Mouse (Mus musculus) kidney, postnatal 0 days (tissue): ENCODE measurements around the gene Mier3. TPM values are rescaled to one million over a fixed set of nuclear protein-coding genes. Genes with fewer than 3 reads are reported as not detected.

Experiments used
- ATAC-seq: fragments of 200-750 bp; cut with Nextera tagmentation; replicated peaks from 2 replicates; pipeline ENCODE4 v1.8.0; 2017; ENCODE audit warnings: low read depth, moderate number of reproducible peaks, moderate TSS enrichment, moderate library complexity; ENCODE audit not compliant: low FRiP score
- DNase-seq: peaks from one replicate; pipeline ENCODE4 v3.0.0-alpha.2; 2016; ENCODE audit warnings: low spot score
- H3K27ac ChIP-seq: fragments of 300-500 bp; sonication (generic); 2 replicates; pipeline ENCODE4 v1.5.1; 2014; ENCODE audit warnings: mild to moderate bottlenecking
- H3K27me3 ChIP-seq: fragments of 300-500 bp; sonication (generic); 2 replicates; pipeline ENCODE4 v1.6.1; 2014; ENCODE audit warnings: low read length, mixed read lengths; ENCODE audit not compliant: insufficient read depth
- H3K36me3 ChIP-seq: fragments of 300-500 bp; sonication (generic); 2 replicates; pipeline ENCODE4 v1.6.1; 2014; ENCODE audit warnings: low read length, mixed read lengths; ENCODE audit not compliant: insufficient read depth
- H3K4me1 ChIP-seq: fragments of 300-500 bp; sonication (generic); replicated peaks from 2 replicates; pipeline ENCODE4 v1.6.1; 2014; ENCODE audit warnings: antibody characterized with exemption, low read length, mixed read lengths; ENCODE audit not compliant: insufficient read depth
- H3K4me2 ChIP-seq: fragments of 300-500 bp; sonication (generic); 2 replicates; pipeline ENCODE4 v1.6.1; 2014; ENCODE audit warnings: mild to moderate bottlenecking, low read length, moderate library complexity, mixed read lengths
- H3K4me3 ChIP-seq: fragments of 300-500 bp; sonication (generic); replicated peaks from 2 replicates; pipeline ENCODE4 v1.5.1; 2014; ENCODE audit warnings: low read depth, low read length
- H3K9ac ChIP-seq: fragments of 300-500 bp; sonication (generic); 2 replicates; pipeline ENCODE4 v1.6.1; 2014; ENCODE audit warnings: low read depth, low read length
- H3K9me3 ChIP-seq: fragments of 300-500 bp; sonication (generic); replicated peaks from 2 replicates; pipeline ENCODE4 v1.6.1; 2016; ENCODE audit warnings: low read length, inconsistent platforms, mixed read lengths
- CTCF ChIP-seq: IDR thresholded peaks from 2 replicates; pipeline ENCODE4 v1.5.1; 2016; ENCODE audit warnings: antibody characterized with exemption, low read depth, mild to moderate bottlenecking, moderate library complexity
- WGBS: fragments of 180-500 bp; shearing (Covaris S2); extraction: QIAGEN DNeasy Blood & Tissue Kit; methylation state at CpG from one replicate; pipeline ENCODE4 v1.1.7; 2014; 5-methylcytosine and 5-hydroxymethylcytosine counted together
- polyA plus RNA-seq: library from polyadenylated mRNA; unstranded; fragments of >200 nt; fragmentation: Nextera tagmentation; extraction: Ambion mirVana; gene quantifications from 2 replicates; pipeline ENCODE4 v1.2.1, GENCODE M21; 2015

Gene Mier3
- polyA plus RNA-seq, result 14.8 TPM in 2 replicates

- DNase-seq (no peak), ATAC-seq (no peak)
- Histone ChIP-seq H3K9ac (no peak within 1 kb of the TSS), H3K27ac (no peak within 1 kb of the TSS), H3K4me2 (no peak within 1 kb of the TSS), H3K27me3 (no peaks in the 10 kb centered on the region), H3K36me3 (no peaks in the 10 kb centered on the region), H3K4me3 (no peak within 1 kb of the TSS), H3K9me3 (no peaks in the 10 kb centered on the region), H3K4me1 (peaks cover 5% of the 10 kb centered on the region; the same call in 1 of the 2 replicates)
- no peak for TF ChIP-seq CTCF
- 88% methylated on average over 4 of the region's 4 CpGs for WGBS
Observed at GRCm38 (mm10) chr13:111680679-111681078, at the start of gene Mier3. Mier3 (plus strand) TSS chr13:111680979.

GRCm38 (mm10) chr13:111634163-111635160, 46.3 kb upstream of the Mier3 start:
- Histone ChIP-seq H3K9ac (no peak overlapping the region), H3K4me1 (no peaks in the 10 kb centered on the region), H3K27ac (no peak overlapping the region), H3K4me3 (no peak overlapping the region), H3K4me2 (no peak overlapping the region), H3K36me3 (no peaks in the 10 kb centered on the region), H3K9me3 (no peaks in the 10 kb centered on the region), H3K27me3 (no peaks in the 10 kb centered on the region)
- TF ChIP-seq CTCF, result no peak
- 81% methylated on average over 16 of the region's 16 CpGs for WGBS
- no peak for DNase-seq
- no peak for ATAC-seq

- ATAC-seq (no peak), DNase-seq (no peak)
- no peak for TF ChIP-seq CTCF
Observed at GRCm38 (mm10) chr13:111640319-111640718, 40.5 kb upstream of the Mier3 start.

GRCm38 (mm10) chr13:111643636-111644035, 37.1 kb upstream of the Mier3 start:
- no peaks in the 10 kb centered on the region for H3K9me3 ChIP-seq
- TF ChIP-seq CTCF, result no peak
- 69% methylated on average over 2 of the region's 2 CpGs for WGBS
- H3K9ac ChIP-seq, result no peak overlapping the region
- no peak overlapping the region for H3K4me2 ChIP-seq
- no peak overlapping the region for H3K27ac ChIP-seq
- H3K36me3 ChIP-seq, result no peaks in the 10 kb centered on the region
- no peaks in the 10 kb centered on the region for H3K4me1 ChIP-seq
- H3K27me3 ChIP-seq, result no peaks in the 10 kb centered on the region
- ATAC-seq, result no peak
- DNase-seq, result no peak
- no peak overlapping the region for H3K4me3 ChIP-seq

More at GRCm38 (mm10) chr13:111640319-111640718, 40.5 kb upstream of the Mier3 start:
- Histone ChIP-seq H3K4me2 (no peak overlapping the region), H3K4me1 (no peaks in the 10 kb centered on the region), H3K36me3 (no peaks in the 10 kb centered on the region), H3K27ac (no peak overlapping the region), H3K9me3 (no peaks in the 10 kb centered on the region), H3K4me3 (no peak overlapping the region), H3K9ac (no peak overlapping the region), H3K27me3 (no peaks in the 10 kb centered on the region)
- WGBS, result 85% methylated on average over 6 of the region's 6 CpGs

- H3K4me3 ChIP-seq, result no peak overlapping the region
- TF ChIP-seq CTCF, result no peak
- no peaks in the 10 kb centered on the region for H3K4me1 ChIP-seq
- H3K36me3 ChIP-seq, result no peaks in the 10 kb centered on the region
- WGBS, result 75% methylated on average over 9 of the region's 9 CpGs
- ATAC-seq (no peak), DNase-seq (no peak)
- no peaks in the 10 kb centered on the region for H3K27me3 ChIP-seq
- H3K9ac ChIP-seq, result no peak overlapping the region
- no peak overlapping the region for H3K27ac ChIP-seq
- H3K9me3 ChIP-seq, result no peaks in the 10 kb centered on the region
- H3K4me2 ChIP-seq, result no peak overlapping the region
Observed at GRCm38 (mm10) chr13:111646204-111646603, 34.6 kb upstream of the Mier3 start.

GRCm38 (mm10) chr13:111647279-111647678, 33.5 kb upstream of the Mier3 start:
- no peak for TF ChIP-seq CTCF
- H3K9me3 ChIP-seq, result no peaks in the 10 kb centered on the region
- 89% methylated on average over 4 of the region's 4 CpGs for WGBS
- no peak overlapping the region for H3K9ac ChIP-seq
- no peak for DNase-seq
- no peak for ATAC-seq
- no peak overlapping the region for H3K4me3 ChIP-seq
- H3K27ac ChIP-seq, result no peak overlapping the region
- H3K36me3 ChIP-seq, result no peaks in the 10 kb centered on the region
- H3K4me2 ChIP-seq, result no peak overlapping the region
- H3K27me3 ChIP-seq, result no peaks in the 10 kb centered on the region
- H3K4me1 ChIP-seq, result no peaks in the 10 kb centered on the region
